Mouse (Mus musculus) heart, postnatal 0 days (tissue): ENCODE data around the gene Lrfn3.

Source experiments
- CTCF ChIP-seq: IDR thresholded peaks from 2 replicates; pipeline ENCODE4 v1.5.1; 2016; ENCODE audit warnings: antibody characterized with exemption, control low read depth, low read depth
- EP300 ChIP-seq: IDR thresholded peaks from 2 replicates; pipeline ENCODE4 v1.6.1; 2016; ENCODE audit warnings: antibody characterized with exemption, low read depth

- TF ChIP-seq CTCF (peak; percentile 65), EP300 (no peak)
Observed at GRCm38 (mm10) chr7:30353279-30353822, 9.2 kb downstream of the Lrfn3 start.
